Mouse (Mus musculus) spleen, postnatal 36 days (tissue): ENCODE measurements around the gene AA792892.
"Not testable (repeated sequence)": the region's sequence is repeated elsewhere in the genome, so short reads cannot be mapped to it uniquely, and the experiment has no call there.

Source experiments
- DNase-seq, 2 experiments: peaks; one replicate each; pipeline ENCODE4 v3.0.0; 2022; ENCODE audit warnings: low spot score in 2 of 2, mixed read lengths in 1 of 2

AA792892 gene

DNA sequence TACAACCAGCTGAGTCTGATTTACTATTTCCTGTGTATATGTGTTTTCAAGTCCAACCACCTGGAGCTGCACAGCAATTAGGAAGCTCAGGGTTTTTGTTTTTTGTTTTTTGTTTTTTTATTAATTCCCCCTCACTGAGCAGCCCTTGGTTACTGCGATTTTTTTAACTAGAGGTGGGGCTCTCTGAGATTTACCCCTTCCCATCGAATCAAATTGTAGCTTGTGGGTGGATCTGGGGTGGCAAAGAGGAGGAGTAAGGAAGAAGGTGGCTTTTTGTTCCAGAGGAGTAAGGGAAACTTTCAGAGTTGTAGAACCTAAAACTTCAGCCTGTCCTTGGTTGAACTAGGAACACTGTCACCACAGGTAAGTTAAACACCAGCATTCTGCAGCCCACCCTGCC, at the start of gene AA792892:
TSS of gene AA792892 (plus strand) at position 301 of the 400 bp plus-strand sequence.
- not testable (repeated sequence) for DNase-seq

DNA sequence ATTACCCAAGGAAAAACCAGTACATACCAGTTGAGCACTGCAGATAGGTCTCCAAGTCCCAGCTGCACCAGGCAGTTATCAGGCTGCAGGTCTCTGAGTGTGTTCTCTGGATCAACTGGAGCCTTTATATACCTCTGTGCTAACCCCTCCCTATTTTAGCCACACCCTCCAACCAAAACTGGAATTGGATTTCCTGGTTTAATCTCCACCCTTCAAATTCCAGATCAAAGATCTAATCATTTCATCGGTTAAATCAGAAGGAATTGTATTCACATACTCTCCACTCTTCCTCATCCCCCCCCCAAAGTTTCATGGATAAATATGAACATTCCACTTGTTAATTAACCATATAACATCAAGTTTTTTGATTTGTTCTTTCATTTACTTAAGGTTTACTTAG, 32.9 kb upstream of the AA792892 start, which contains the start of gene A430089I19Rik:
TSS of gene A430089I19Rik (minus strand) at position 101 of the 400 bp plus-strand sequence.
- DNase-seq: not testable (repeated sequence)

DNA sequence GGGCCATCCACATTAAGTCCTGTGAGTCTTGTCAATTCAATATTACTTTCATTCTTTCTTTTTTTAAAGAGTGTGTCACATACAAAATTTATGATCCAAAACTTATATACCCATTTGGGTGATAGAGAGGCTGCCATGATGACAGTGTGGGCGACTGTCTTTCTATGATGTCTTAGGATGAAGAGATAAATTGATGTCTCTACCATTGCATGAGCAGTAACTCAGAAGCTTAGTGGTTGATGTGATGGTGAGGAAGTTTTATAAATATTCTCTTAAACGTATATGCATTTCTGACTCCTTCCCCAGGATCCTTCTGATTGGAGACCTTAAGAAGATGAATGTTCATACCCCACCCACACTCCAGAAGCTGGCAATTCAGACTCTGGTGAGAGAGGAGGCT, 25.4 kb upstream of the AA792892 start, which contains the start of gene Gm6502:
TSS of gene Gm6502 (plus strand) at position 301 of the 400 bp plus-strand sequence.
- DNase-seq: not testable (repeated sequence)
